Mouse (Mus musculus) c-Kit-positive CD71-negative TER-119-negative erythroid progenitor cells, embryonic 14.5 days (primary cell): ENCODE data around the gene Lrrc72.

Experiments
- DNase-seq: peaks from one replicate; pipeline ENCODE4 v3.0.0-alpha.2; 2013; ENCODE audit warnings: low read depth

Gene Lrrc72

GRCm38 (mm10) chr12:36189610-36190009 is 63.6 kb downstream of the Lrrc72 start:
- DNase-seq, result no peak

GRCm38 (mm10) chr12:36187081-36187480 is 66.1 kb downstream of the Lrrc72 start:
- DNase-seq, result no peak

- DNase-seq, result no peak
These were observed 70.6 kb downstream of the Lrrc72 start for GRCm38 (mm10) chr12:36182570-36182969.

- DNase-seq, result no peak
These were observed 76.0 kb downstream of the Lrrc72 start for GRCm38 (mm10) chr12:36177227-36177626.

- DNase-seq, result no peak
These were observed 87.9 kb downstream of the Lrrc72 start for GRCm38 (mm10) chr12:36165299-36165698.

GRCm38 (mm10) chr12:36164126-36164791 is 88.9 kb downstream of the Lrrc72 start:
- DNase-seq, result no peak
